Mouse (Mus musculus): Measurements from ENCODE around the gene Fhl1. TPM values are rescaled to one million over a fixed set of nuclear protein-coding genes. Genes with fewer than 3 reads are reported as not detected.

Gene Fhl1
- total RNA-seq (2021): 100 to 1,000 TPM; 278 to 293 TPM

- peak; percentile 82 for DNase-seq
Measured at GRCm38 (mm10) chrX:56731306-56732201, at the start of gene Fhl1. Fhl1 (plus strand) TSS chrX:56731787.

DNA sequence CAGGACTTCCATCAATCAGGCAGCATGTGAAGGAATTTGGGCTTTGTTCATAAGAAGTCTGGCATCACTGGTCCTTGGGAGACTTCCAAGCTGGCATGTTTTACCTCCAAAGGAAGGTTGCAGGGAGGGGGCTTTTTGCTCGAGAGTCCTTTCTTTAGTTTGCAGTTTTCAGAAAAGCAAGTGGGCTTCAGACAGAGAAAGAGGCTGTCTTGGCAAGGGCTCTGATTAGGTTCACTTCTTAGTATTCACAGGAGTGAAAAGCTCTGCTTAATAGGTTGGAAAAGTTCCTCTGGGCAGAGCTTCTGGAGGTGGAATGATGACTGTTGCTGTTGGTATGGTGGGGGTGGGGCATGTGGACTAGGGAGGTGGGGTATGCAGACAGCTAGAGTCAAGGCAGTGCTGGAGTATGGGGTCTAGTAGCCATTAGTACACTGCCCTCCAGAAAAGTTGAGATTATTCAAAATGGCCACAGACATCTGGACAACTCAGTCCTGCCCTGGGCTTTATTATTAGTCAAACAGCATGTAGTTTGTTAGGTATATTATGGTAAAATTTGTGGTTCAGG is 49.3 kb upstream of the Fhl1 start:
- DNase-seq: no peak

DNA sequence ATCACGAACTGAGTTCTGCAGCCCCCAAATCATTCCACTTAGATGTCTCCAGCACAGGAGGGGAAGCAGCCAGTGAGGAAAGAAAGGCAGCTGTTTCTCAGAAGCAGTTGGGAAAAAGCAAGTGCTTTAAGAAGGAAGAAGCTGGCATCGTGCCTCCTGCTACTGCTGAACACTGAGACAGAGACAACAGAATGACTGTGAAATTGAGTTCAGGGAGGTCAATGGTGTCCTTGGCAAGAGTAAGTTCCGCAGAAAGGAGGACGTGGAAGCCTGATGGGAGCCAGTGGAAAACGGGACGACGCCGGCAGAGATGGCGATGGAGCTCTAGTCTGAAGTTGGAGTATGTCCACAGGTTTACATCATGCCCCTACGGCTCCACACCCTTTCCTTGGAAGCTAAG is 48.1 kb upstream of the Fhl1 start:
- peak; percentile 60 for DNase-seq

GRCm38 (mm10) chrX:56692554-56692953 is 39.0 kb upstream of the Fhl1 start:
- DNase-seq: no peak

- DNase-seq: no peak
Measured at GRCm38 (mm10) chrX:56694539-56694938, 37.0 kb upstream of the Fhl1 start.

DNA sequence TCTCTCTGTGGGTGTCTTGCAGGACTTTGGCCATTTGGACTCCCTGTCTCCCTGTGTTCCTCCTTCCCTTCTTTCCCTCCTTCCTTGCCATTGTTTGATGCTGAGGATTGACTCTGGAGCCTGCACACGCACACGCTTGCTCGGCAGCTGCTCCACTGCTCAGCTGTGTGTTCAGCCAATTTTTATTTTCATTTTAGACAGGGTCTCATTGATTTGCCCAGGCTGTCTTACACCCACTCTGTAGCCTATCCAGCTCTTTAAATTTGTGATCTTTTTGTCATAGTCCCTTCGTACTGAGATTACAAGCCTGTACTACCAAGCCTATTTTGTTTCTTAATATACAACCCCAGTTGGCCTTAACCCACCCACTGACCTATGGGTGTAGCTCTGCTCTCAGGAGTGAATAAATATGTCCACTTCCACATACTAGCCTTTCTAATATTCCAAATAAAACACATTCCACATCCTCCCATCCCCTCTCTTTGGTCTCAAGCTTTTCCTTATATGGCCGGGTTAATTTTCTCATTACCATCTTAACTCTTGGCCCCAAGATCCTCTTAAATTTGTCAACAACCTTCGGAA is 34.3 kb upstream of the Fhl1 start:
- no peak for DNase-seq

DNA sequence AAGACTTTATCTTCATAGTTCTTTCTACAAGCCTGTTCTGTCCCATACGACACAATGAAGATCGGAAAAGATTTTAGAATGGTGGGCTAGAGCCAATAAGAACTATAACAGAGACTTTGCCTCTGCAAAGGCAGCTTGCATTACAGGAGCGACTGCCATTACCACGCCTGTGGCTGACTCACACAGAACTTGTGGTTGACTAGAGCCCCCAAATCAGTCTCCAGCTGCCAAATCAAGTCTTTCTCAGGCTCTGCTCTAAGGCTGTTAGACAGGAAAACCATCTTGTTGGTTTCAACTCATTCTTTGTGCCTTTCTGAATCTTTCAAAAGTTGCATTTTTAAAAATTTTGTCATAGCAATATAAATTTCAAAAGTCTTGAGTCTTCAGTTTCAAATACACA is 33.7 kb upstream of the Fhl1 start:
- no peak for DNase-seq

GRCm38 (mm10) chrX:56701261-56701660 is 30.3 kb upstream of the Fhl1 start:
- no peak for DNase-seq

DNA sequence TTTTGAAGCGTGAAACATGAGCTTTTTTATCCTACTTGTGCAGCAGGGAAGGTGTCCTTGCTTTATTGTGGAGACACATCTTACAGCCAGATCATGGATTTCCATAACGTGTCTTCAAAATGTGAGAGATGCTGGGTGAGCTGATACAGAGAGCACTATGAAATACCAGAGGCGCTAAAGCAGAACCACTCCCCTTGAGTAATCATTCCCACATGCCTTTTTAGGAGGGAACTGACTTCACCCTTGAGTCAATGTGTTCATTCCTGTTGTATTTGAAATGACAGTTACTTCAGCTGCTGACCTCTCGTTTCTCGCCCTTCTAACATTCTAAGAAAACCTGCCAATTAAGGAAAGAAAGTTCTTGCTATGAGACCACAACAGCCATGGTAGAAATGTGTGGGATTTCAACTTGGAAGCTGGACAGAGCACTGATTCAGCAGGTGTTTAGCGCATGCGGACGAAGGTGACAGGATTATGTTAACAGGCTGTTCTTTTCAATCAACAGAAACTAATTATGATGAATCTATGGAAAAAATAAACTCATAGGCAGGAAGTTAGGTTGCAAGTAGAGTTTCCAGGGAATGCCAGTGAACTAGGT is 27.5 kb upstream of the Fhl1 start:
- no peak for DNase-seq

DNA sequence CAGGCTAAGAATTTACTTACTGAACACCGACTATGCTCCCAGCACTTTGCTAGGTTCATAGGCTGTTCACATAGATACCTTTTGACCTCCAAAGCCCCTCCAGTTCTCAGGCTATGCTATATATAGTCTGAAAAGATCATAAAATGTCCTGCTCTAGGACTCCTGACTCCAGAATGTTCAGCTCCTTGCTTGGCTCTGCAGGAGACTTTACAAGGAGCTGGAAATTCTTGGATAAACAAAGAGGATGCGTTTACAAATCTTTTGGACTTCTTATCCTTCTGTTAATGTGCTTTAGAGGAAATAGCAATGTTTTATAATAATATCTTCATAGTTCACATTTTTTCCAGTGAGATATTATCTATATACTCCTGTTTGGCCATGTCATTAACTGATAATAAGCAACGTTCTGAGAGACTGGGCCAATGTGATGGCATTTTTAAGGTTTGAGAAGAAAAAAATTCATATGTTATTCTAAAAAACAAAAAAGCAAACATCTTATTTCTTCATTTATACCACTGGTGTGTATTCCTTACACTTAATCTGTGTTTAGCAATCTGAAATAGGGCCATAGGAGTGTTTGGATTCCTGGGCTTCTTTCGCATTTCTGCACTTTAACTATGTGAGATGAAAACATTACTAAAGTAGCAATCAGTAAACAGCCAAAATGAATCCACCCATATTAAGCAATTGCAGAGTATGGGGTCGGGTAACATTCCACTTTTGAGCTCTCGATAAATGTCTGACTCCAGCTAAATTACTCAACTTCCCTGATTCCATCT is 22.8 kb upstream of the Fhl1 start:
- no peak for DNase-seq

DNA sequence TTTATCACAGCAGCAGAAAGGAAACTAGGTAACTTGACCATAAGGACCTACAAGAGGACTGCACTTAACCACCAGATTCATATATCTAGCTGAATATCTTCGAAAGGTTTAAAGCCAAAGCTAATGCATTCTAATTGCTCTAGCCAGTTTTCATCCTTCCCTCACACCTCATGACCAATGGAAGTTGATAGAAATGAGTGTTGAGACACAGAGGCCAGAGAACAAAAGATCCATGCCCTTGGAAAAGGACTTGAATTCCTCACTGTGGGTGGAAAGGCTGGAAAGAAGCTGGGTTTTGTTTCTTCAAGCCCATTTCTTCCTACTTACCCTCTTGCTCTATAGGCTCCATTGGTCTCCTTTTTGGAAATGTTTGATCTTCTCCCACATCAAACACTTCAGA is 21.1 kb upstream of the Fhl1 start:
- DNase-seq: no peak

- no peak for DNase-seq
Measured at GRCm38 (mm10) chrX:56712666-56713065, 18.9 kb upstream of the Fhl1 start.

DNA sequence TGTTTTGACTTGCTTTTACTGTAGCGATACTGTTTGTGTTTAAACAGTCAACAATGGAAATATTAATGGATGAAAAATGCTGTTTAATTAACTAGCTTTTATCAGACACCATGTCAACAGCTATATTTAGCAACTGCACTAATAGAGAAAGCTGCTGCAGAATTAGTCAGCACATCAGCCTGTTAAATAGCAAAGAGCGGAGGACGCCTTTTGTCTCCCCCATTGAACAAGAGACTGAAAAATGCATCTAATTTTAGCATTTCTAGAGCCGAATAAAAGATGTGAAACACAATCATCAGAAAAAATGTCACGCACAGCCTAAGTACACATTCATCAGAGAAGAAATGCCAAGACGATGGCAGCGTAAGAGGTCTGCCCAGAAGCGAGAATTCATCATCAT is 9.0 kb upstream of the Fhl1 start:
- DNase-seq: no peak

GRCm38 (mm10) chrX:56728507-56728906 is 3.1 kb upstream of the Fhl1 start:
- no peak for DNase-seq

GRCm38 (mm10) chrX:56730828-56731305 is 720 bp upstream of the Fhl1 start:
- DNase-seq: no peak

- no peak for DNase-seq
Measured at GRCm38 (mm10) chrX:56732401-56732800, 814 bp downstream of the Fhl1 start.

DNA sequence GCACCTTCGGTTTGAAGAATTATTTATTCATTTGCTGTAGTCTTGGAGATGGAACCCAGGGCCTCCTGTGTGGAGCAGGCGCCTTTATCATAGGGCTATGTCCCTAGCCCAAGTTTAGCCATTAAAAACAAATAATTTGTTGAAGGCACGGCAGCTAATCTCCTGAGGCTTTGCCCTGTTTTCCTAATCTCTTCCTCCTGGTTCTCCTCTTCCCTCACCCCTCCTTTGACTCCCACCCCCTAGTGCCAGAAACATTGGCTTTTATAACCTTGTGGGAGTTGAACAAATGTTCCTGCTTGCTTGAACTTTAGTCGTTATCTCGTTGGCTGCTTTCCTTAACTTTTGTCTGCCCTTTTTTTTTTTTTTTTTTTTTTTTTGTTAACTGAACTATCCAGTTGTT is 2.8 kb downstream of the Fhl1 start:
- no peak for DNase-seq

DNA sequence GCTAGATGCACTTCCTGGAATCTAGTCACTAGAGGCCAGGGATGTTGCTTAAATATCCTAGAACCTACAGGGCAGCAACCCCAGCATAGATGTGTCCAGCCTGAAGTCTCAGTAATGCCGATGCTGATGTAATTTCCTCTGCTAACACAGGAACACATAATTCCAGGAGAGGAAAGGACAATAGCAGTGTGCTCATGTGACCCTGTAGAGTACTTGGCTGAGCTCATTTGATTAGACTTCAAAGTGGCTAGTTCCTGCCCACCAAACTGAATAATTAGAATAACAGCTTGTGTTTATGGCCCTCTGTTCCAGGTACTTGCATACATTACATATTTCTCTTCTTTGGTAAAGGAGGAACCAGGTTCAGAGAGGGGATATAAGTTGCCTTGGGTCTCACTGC is 4.6 kb downstream of the Fhl1 start:
- DNase-seq: no peak

DNA sequence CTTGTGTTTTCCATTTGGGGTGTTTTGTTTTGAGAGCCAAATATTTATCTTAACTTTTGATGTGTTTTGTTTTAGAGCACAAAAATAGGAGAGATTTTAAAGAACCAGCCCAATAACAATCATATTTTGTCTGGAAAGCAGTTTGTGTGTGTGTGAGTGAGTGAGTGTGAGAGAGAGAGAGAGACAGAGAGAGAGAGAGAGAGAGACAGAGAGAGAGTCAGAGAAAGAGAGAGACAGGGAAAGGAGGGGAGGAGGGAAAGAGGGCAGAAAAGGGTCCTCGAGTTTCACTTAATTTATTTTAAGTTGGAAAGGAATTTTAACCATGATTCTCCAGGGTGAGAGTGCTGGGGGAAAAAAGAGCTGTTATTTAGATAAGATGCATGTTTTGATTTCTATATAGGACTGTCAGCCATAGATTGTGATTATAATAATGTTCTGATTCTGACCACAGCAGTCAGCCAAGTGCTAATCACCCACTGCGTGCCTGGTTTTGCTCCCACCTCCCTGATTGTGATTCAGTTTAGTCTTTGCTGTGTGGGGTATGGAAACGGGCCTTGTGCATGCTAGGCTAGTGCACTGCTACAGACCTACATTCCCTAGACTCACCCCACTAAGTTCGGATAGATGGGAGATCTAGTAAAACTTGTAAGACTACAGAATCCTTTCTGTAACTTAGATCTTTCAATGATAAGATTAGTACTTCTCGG is 6.4 kb downstream of the Fhl1 start:
- DNase-seq: no peak

- no peak for DNase-seq
Measured at GRCm38 (mm10) chrX:56741428-56741827, 9.8 kb downstream of the Fhl1 start.

DNA sequence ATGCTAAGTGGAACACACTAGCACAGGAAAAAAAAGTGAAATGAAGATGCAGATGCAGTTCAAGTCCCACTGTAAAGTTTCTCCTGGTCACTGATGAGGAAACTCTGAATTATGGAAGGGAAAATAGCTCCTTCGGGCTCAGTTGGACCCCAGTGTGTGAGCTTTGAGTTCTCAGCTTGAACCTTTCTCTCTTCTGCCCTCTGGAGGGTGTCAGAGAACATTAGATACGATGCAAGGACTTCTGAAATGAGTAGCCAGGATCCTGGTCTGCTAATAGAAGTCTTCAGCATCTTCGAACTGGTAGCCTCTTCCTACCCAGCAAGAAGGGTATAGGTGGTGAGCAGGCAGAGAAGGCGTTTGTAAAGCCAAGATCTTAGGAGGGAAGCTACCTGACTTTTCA is 19.9 kb downstream of the Fhl1 start:
- DNase-seq: no peak

- no peak for DNase-seq
Measured at GRCm38 (mm10) chrX:56752144-56752543, 20.6 kb downstream of the Fhl1 start.
